Mouse (Mus musculus) T-helper 17 cell (primary cell): ENCODE measurements around the gene Polr3c.

ENCODE experiments used
- in situ Hi-C, 2 experiments: fragments of 300-600 bp; cut with MboI, MseI; formaldehyde crosslinking; loops; 1 replicate in 1 of 2; 2 replicates in 1 of 2; pipeline ENCODE4 v1.15.1; 2025; ENCODE audit warnings: high pct_unique_total_duplicates in 2 of 2

The Polr3c gene

DNA sequence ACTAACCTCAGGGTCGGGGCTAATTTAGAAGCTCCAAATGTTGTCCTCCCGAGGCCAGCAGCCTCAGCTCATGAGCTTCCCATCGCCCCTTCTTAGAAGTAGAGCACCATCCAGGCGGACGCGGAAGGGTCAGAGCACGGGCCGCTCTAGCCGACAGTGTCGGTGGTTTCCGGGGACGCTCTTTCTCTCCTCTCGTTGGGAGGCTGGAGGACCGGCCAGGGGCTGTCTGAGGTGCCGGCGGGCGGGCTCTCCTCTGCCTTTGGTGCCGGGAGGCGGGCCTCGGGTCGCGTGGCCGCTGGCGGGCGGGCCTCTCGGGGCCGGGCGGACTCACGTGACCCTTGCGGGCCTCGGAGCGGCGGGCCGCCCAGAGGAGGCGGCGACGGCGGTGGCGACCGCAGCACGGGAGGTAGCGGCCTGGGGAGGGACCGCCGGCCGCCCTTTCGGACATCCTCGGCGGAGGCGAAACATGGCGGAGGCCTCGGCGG lies at the start of gene Polr3c, which contains the start of gene Rnf115:
Gene Polr3c (minus strand): TSS at position 286 of the 485 bp plus-strand sequence.
Gene Rnf115 (plus strand): TSS at position 322 of the 485 bp plus-strand sequence.
- in situ Hi-C loops = no loop called here

DNA sequence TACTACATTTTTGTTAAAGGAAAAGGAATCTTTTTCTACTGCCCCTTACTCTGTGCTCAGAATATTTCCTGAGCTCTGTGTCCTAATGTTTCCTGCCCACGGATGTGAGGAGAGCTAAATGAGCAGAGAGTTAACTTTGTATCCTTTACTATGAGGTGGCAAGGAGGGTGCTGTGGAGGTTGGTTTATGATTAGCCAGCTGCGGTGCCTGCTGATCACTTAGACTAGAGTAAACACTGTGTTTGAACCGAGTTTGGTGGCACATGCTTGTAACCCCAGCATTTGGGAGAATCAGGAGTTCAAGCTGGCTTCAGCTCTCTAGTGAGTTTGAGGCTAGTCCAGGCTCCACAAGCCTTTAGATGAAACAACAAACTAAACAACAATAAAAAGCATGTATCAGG lies 49.7 kb upstream of the Polr3c start:
- in situ Hi-C loops = no loop called here

DNA sequence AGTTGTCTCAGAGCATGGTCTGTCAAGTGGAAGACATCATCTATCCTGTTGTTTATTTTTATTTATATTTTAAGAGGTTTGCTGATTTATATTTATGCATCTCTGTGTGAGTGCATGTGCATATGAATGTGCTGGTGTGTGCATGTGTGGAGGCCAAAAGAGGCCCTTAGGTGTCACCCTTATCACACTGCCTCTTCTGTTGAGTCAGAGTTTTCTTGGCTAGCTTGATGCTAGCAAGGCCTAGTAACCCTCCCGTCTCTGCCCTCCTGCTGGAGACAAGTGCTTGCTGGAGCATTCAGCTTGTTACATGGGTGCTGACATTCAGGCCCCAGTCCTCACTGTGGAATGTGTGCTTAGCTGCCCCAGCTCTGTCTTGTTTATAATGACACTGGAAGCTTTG lies 45.5 kb upstream of the Polr3c start:
- in situ Hi-C loops = no loop called here

DNA sequence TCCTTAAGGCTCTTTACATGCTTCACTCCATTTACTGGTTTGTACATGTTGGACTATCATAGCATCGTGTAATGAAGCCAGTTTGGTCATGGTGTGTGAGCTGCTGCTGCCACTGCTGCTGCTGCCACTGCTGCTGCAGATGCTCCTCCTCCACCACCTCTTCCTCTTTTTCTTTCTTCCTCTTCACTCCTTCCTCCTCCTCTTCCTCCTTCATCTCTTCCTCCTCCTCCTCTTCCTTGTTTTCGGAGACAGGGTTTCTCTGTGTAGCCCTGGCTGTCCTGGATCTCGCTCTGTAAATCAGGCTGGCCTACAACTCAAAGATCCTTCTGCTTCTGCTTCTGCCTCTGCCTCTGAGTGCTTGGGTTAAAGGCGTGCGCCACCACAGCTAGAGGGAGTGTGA lies 42.5 kb upstream of the Polr3c start:
- in situ Hi-C loops = no loop called here

DNA sequence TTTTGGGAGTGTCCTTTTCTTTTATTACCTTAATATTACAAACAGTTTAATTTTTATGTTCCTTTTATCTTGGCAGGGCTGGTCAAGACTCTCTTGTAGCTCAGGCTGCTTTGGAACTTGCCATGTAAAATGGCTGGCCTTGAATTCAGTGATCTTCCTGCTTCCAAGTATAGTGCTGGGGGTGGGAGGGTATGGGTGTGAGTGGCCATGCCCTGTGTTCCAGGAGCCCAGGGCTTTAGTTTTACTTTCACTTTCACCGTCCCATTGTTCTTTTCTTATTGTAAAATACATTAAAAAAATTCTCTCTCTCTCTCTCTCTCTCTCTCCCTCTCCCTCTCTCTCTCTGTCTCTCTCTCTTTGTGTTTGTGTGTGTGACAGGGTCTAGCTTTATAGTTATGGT lies 37.1 kb upstream of the Polr3c start:
- in situ Hi-C loops = no loop called here

DNA sequence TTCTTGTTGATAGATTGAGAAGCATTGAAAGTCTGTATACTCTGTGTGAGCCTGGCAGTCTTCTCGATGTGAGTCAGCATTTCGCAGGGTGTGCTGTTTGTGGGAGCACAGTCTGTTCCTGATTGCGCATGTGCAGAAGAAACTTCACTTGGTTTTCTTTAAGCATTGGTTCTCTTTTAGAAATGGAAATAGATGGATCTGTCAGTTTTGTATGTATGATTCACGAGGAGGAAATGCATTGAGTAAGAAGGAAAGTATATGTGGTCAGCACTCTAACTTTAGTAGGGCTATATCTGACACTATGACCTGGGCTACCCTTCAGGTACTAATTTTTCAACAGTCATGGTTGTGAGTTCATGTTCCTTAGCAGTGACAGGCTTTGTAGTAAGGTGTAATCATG lies 32.3 kb upstream of the Polr3c start:
- in situ Hi-C loops = no loop called here

DNA sequence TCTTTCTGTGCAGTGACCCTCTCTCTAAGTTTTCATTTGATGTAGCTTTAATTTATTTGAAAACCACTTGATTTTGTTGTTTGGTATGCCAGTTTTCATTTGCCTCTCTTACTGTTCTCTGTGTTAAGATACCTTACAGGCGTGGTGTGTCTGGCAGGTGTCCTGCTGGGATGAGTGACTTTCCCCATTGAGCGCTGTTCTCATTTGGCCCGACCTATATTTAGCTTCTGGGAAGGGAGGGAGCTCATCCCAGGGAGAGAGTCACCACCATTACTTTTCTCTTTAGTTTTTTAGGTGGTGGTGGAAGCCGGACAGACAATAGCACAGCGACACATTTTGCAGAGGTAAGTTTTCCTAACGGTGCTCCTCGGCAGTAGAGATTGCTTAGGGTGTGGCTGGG lies 30.3 kb upstream of the Polr3c start:
- in situ Hi-C loops = no loop called here

DNA sequence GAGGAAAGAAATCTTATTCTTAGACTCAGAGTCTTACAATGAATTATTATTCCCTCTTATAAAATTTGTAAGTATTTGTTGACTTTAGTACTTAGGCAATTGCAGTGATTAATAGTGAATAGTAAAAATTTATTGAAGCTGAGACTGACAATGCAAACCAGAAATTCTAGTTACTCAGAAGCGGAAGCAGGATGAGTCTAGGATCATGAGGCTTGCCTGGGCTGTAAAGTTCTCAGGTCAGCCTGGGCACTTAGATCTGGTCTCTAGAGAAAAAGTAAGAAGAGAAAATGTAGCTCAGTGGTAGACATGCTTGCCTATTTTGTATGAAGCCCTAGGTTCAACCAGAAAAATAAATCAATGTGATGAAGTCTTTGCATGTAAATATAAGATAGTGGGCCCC lies 28.5 kb upstream of the Polr3c start:
- in situ Hi-C loops = no loop called here

DNA sequence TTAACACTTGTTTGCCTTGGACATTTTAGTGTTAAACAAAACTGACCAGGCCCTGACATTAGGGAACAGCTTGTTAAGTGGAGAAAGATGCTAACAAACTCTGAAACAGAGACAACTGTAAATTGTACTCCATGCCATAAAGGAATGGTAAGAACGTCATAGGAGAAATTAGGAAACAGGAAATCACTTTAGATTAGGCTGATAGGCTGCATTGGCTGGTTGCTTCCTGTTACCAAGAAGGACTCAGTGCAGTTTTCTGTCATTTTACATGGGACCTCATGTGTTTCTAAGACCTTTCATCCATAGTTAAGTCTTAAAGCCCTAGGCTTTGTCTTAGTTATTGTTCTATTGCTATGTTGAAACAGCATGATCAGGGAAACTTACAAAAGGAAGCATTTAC lies 19.4 kb upstream of the Polr3c start:
- in situ Hi-C loops = no loop called here

DNA sequence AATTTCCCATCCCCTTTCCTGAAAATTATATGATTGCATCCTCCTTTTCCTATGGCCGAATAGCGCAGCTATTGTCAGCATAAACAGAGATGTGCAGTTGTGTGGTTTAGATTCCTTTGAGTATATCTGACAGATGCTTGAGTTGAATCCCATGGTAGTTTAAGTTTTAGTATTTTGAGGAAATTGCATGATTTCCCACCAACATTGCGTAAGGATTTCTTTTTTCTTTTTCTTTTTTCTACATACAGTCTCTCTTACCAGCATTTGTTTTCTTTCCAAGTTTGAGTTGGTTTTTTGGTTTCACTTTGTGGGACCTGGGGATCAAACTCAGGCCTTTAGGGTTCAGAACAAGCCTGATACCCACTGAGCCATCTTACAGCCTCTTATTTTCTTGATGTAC lies 16.9 kb upstream of the Polr3c start:
- in situ Hi-C loops = loop anchor here in 1 of 2 experiments (5.0 kb wide), 1 partner anchor 63 kb away; no protein-coding TSS in a partner anchor

DNA sequence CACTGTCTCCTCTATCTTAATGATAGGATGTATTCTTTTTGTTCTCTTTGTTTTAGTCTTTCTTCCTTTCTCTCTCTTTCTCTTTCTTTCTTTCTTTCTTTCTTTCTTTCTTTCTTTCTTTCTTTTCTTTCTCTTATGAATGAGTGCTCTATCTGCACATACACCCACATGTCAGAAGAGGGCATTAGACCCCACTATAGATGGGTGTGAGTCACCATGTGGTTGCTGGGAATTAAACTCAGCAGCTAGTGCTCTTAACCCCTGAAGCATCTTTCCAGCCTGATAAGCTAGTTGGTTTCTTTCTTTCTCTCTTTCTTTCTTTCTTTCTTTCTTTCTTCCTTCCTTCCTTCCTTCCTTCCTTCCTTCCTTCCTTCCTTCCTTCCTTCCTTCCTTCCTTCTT lies 12.9 kb upstream of the Polr3c start:
- in situ Hi-C loops = loop anchor here in 1 of 2 experiments (5.0 kb wide), 1 partner anchor 67 kb away; no protein-coding TSS in a partner anchor

DNA sequence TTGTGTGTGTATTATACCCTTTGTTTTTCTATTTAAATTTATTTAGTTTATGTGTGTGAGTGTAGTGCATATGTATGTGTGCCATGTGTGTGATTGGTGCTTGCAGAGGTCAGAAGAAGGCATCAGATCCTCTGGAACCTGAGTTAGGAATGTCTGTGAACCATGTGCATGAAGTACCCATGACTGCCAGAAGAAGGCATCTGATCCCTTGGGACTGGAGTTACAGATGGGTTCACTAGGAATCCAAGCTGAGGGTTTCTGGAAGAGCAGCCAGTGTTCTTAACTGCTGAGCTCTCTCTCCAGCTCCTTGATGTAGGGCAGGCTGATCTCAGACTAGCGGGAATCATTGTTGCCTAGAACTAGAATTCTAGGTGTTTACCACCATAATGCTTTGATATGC lies 10.6 kb upstream of the Polr3c start:
- in situ Hi-C loops = no loop called here

DNA sequence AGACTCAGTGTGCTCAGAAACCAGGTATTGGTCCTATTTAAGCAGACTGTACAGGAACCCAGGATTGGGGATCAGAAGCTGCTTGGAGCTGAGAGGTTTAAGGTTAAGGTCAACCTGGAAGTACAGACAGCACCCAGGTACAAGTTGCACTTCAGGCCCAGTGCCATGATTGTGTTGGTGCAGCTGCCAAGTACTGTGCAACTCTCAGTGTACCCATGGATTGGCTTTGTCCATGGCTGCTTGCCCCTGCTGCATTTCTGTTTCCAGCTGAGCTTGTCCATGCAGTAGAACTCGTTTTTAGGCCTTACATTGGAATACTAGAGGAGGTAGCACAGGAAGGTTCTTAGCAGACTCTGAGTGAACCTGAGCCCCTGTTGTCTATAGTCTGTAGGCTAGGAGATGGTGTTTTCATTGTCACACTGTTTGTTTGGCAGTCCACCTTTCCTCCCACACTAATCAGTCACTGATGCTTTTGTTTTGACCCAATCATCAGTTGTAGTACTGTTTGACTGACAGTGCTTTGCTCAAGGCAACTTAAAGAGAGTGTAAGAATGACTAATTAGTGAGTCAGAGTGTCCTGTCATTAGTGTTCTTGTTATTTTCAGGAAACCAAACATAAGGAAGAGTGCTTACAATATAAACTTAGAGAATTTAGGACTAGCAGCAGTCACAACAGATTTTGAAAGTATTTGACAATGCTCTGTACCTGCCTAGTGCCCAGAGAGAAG lies 9.7 kb upstream of the Polr3c start:
- in situ Hi-C loops = no loop called here

DNA sequence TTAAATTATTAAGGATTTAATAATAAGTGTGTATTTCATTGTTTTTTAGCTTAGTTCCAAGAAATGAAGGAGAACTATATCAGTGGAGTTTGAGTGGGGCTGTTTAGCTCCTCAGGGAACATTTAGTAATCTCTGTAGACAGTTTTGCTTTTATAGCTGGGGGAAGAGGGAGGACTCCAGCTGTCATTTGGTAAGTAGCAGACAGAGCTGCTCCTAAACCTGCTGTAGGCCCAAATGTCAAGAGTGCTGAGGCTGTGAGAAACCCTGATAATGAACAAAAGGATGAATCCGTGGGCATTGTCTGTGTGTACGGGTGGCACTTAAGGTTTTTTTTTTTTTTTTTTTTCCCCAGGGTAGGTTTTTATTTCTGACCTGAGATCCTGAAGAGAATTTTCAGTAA lies 7.8 kb upstream of the Polr3c start:
- in situ Hi-C loops = no loop called here

DNA sequence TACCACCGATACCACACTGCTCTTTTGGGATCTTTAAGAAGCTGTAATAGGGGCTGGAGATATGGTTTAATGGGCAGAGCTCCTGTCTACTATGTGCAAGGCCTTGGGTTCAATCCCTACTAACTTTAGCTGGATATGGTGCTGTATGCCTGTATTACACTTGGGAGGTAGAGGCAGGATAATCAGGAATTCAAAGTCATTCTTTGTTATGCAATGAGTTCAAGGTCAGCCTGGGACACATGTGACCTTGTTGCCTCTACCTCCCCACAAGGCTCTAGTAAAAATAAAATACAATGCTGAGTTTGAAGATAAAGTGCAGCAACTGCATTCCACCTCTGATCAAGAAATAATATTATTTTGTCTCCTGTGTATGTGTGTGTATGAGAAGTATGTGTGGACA lies 6.6 kb upstream of the Polr3c start:
- in situ Hi-C loops = no loop called here

DNA sequence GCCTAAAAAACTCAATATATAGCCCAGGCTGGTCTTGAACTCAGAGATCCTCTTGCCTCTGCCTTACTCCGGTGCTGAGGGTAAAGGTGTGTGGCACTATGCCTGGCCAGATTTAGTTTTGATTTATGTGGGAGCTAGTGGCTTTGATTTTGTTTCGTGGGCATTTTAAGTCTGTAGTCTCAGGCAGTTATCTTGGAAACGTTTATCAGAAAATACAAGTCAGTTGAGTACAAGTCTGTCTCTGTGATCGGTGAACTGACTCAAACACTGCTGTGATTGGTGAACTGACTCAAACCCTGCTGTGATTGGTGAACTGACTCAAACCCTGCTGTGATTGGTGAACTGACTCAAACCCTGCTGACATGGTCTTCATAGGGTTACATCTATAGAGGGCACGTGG lies 3.4 kb upstream of the Polr3c start:
- in situ Hi-C loops = no loop called here

DNA sequence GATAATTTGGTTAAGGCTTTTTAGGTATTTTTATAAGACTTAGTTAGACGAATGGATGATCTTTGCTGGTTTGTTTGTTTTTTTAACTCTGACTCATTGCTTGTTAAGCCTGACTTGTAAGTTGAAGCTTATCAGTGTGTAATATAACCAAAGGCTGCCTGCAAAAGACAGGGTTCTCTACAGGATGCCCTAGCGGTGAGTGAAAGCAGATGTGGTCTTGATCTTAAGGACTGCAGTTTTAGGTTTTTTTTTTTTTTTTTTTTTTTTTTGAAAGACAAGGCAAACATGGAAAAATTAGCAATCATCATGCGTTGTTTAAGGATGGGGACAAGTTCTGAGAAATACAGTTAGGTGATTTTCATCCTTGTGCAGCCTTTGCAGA lies 2.0 kb upstream of the Polr3c start:
- in situ Hi-C loops = no loop called here

DNA sequence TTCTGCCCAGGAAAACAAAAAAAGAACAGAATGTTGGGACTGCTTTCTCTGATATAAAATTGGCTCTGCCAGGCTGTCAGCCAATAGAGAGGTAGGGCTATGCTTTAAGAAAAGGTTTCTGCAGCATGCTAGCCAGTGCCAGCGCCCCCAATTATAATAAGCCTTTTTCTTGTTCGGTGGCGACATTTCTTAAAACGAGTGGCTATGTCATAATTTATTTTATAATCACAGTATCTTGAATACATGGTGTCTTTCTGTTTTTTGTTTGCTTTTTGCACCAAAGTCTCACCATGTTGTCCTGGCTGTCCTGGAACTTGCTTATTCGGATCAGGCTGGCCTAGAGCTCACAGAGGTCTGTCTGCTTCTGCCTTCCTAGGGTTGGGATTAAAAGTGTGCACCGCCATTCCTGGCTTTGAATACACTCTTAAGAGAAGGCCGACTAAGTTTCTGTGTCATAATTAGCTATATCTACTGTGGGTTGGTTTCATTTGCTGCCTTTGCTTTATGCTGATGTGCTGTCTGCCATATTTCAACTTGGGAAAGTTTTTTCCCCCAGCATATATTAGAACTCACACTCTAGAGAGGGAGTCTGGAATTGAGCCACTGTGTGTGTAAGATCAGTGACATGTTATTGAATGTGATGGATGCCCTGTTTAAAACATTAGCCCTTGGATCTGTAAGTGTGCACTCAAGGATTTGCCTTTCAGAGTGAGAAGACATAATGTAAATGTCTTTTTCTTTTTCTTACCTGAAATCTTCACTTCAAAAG lies 1.4 kb upstream of the Polr3c start:
- in situ Hi-C loops = no loop called here

DNA sequence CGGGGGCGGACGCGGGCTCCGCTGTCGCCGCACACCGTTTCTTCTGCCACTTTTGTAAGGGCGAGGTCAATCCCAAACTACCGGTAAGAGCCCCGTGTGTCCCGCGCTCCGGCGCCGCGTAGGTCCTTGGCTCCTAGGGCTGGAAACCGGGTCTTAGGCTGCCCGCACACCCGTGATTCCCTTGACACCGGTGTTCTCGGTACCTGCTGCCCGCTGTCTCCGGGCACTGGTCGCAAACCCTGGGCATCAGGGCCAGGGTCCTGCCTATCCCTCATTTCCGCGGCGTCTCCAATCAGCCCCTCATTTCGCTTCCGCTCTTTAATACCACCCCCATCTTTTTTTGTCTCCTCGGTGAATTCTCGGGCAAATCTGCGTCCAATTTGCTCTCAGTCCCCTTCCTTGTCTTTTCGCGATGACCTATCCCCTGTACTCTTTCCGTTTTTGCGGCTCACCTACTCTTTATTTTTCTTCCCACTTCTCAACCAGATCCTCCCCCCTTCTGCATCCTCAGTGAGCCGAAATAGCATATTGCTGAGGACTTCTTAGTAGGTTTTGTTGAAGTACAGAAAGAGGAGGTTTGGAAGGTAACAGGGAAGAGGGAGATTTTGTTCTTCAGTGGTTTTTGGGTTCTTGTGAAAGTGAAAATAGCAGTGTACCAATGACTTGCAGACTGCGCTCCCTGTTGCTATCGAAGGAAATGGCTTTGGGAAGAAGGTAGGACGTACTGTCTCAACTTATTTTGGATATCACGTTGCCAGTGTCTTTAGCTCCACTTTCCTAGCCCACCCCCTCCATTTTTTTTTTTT lies 603 bp upstream of the Polr3c start:
- in situ Hi-C loops = no loop called here

DNA sequence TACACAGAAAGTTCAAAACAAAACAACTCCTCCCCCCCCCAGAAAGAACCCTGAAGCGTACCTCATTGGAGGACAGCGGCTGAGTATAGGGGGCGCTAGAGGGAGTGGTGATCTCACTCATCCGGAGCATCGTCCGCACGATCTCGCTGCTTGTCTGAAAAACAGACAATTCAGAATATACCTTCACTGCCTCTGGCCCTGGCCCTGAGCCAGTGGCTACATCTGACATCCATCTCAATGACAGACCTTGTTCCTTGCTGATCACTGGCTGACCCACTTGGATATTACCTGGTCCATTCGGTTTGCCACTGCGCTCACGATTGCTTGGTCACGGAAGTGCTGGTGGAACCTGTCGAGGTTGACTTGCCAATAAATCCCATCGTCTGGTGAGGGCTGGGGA lies 8.3 kb downstream of the Polr3c start:
- in situ Hi-C loops = no loop called here

DNA sequence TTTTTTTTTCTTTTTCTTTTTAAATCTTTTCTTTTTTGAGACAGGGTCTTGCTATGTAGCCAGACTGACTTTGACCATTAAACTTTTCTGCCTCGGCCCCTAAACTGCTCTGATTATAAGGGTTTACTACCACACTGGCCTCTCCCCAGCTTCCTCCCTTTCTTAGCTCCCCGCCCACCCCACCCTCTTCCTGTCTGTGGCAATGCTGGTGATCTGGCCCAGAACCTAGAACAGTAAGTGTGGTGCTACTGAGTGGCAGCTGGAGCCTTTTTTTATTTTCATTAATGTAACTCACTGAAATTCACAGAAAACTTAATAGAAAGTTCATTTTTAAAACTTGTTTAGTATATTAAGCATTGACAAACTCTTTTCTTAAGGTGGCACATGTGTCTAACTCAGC lies 11.6 kb downstream of the Polr3c start:
- in situ Hi-C loops = no loop called here

DNA sequence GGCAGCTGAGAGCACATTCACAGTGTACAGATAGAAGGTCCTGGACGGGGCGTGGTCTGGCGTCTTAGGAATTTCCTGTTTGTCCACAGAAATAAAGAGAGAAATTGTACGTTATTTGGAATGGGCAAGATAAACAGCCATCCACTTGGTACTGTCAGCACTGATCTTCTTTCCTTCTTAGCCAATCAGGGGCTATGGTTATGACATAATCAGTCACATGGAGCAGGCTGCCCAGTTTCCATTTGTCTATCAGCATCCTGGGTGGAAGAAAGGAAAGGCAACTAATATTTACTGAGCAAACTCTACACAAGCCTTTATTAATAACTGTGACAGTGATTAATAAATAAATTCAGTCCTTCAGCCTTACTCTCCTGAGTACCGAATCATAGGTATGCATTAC lies 13.1 kb downstream of the Polr3c start:
- in situ Hi-C loops = no loop called here
